Mouse (Mus musculus) heart, embryonic 11.5 days (tissue): ENCODE data around the gene Mapk8. TPM values are rescaled to one million over a fixed set of nuclear protein-coding genes. Genes with fewer than 3 reads are reported as not detected.

Experiments used
- ATAC-seq: fragments of 200-750 bp; cut with Nextera tagmentation; replicated peaks from 2 replicates; pipeline ENCODE4 v1.8.0; 2017; ENCODE audit warnings: moderate library complexity; ENCODE audit not compliant: insufficient number of reproducible peaks, low FRiP score, low TSS enrichment
- H3K27ac ChIP-seq: fragments of 300-500 bp; sonication (generic); 2 replicates; pipeline ENCODE4 v1.5.1; 2014; ENCODE audit warnings: mild to moderate bottlenecking, low read depth, low read length
- H3K27me3 ChIP-seq: fragments of 300-500 bp; sonication (generic); 2 replicates; pipeline ENCODE4 v1.6.1; 2014; ENCODE audit warnings: mild to moderate bottlenecking, low read length, mixed read lengths; ENCODE audit not compliant: control insufficient read depth, insufficient read depth
- H3K36me3 ChIP-seq: fragments of 300-500 bp; sonication (generic); 2 replicates; pipeline ENCODE4 v1.6.1; 2014; ENCODE audit warnings: mild to moderate bottlenecking, low read length, moderate library complexity, mixed read lengths; ENCODE audit not compliant: control insufficient read depth, insufficient read depth
- H3K4me1 ChIP-seq: fragments of 300-500 bp; sonication (generic); 2 replicates; pipeline ENCODE4 v1.6.1; 2014; ENCODE audit warnings: low read length; ENCODE audit not compliant: control insufficient read depth, insufficient read depth
- H3K4me2 ChIP-seq: fragments of 300-500 bp; sonication (generic); 2 replicates; pipeline ENCODE4 v1.6.1; 2014; ENCODE audit warnings: mild to moderate bottlenecking, moderate library complexity
- H3K4me3 ChIP-seq: fragments of 300-500 bp; sonication (generic); 2 replicates; pipeline ENCODE4 v1.5.1; 2014; ENCODE audit warnings: low read depth, low read length
- H3K9ac ChIP-seq: fragments of 300-500 bp; sonication (generic); 2 replicates; pipeline ENCODE4 v1.6.1; 2014; ENCODE audit warnings: mild to moderate bottlenecking, low read depth, low read length, moderate library complexity
- H3K9me3 ChIP-seq: fragments of 300-500 bp; sonication (generic); replicated peaks from 2 replicates; pipeline ENCODE4 v1.6.1; 2016; ENCODE audit warnings: low read length; ENCODE audit not compliant: control insufficient read depth
- WGBS: fragments of 180-500 bp; shearing (Covaris S2); extraction: QIAGEN DNeasy Blood & Tissue Kit; methylation state at CpG from one replicate; pipeline ENCODE4 v1.1.7; 2014; ENCODE audit not compliant: insufficient replicate concordance; 5-methylcytosine and 5-hydroxymethylcytosine counted together
- polyA plus RNA-seq: library from polyadenylated mRNA; unstranded; fragments of >200 nt; fragmentation: Nextera tagmentation; extraction: Ambion mirVana; gene quantifications from 2 replicates; pipeline ENCODE4 v1.2.1, GENCODE M21; 2014

Gene Mapk8
- polyA plus RNA-seq, 1 experiment from 2014 or later = 15.3 TPM

GRCm38 (mm10) chr14:33334402-33334801 lies 112.6 kb downstream of the Mapk8 start:
- no peaks in the 10 kb centered on the region for H3K27me3 ChIP-seq
- no peak overlapping the region for H3K4me2 ChIP-seq
- H3K36me3 ChIP-seq = no peaks in the 10 kb centered on the region
- ATAC-seq = no peak
- no peak overlapping the region for H3K4me3 ChIP-seq
- H3K9ac ChIP-seq = no peak overlapping the region
- no peak overlapping the region for H3K27ac ChIP-seq
- 60% methylated on average over 4 of the region's 4 CpGs for WGBS
- H3K9me3 ChIP-seq = no peaks in the 10 kb centered on the region
- peaks cover 7% of the 10 kb centered on the region for H3K4me1 ChIP-seq

GRCm38 (mm10) chr14:33333833-33334232 lies 113.1 kb downstream of the Mapk8 start:
- Histone ChIP-seq H3K36me3 (no peaks in the 10 kb centered on the region), H3K27ac (no peak overlapping the region), H3K9me3 (no peaks in the 10 kb centered on the region), H3K4me3 (no peak overlapping the region), H3K4me1 (peaks cover 8% of the 10 kb centered on the region), H3K4me2 (no peak overlapping the region), H3K9ac (no peak overlapping the region), H3K27me3 (no peaks in the 10 kb centered on the region)
- no peak for ATAC-seq
- 80% methylated on average over 4 of the region's 4 CpGs for WGBS

GRCm38 (mm10) chr14:33331627-33332026 lies 115.3 kb downstream of the Mapk8 start:
- no peaks in the 10 kb centered on the region for H3K27me3 ChIP-seq
- H3K27ac ChIP-seq = no peak overlapping the region
- WGBS = 21% methylated on average over 4 of the region's 4 CpGs
- no peak overlapping the region for H3K4me2 ChIP-seq
- H3K9ac ChIP-seq = 0 out of 2 replicates have a peak overlapping the region, but pooled peaks have one; percentile 22
- H3K9me3 ChIP-seq = no peaks in the 10 kb centered on the region
- H3K4me3 ChIP-seq = no peak overlapping the region
- no peak for ATAC-seq
- peaks cover 20% of the 10 kb centered on the region for H3K4me1 ChIP-seq
- no peaks in the 10 kb centered on the region for H3K36me3 ChIP-seq

- Histone ChIP-seq H3K9ac (no peak overlapping the region), H3K9me3 (no peaks in the 10 kb centered on the region), H3K4me3 (no peak overlapping the region), H3K27ac (no peak overlapping the region), H3K27me3 (no peaks in the 10 kb centered on the region), H3K4me1 (peaks cover 20% of the 10 kb centered on the region), H3K4me2 (no peak overlapping the region), H3K36me3 (no peaks in the 10 kb centered on the region)
- no peak for ATAC-seq
- 42% methylated on average over 4 of the region's 4 CpGs for WGBS
Observed at GRCm38 (mm10) chr14:33330986-33331385, 116.0 kb downstream of the Mapk8 start.

- no peak overlapping the region for H3K4me2 ChIP-seq
Observed at GRCm38 (mm10) chr14:33329297-33329805, 117.6 kb downstream of the Mapk8 start.

GRCm38 (mm10) chr14:33328369-33328768 lies 118.6 kb downstream of the Mapk8 start:
- Histone ChIP-seq H3K4me2 (peak overlapping the region; percentile 17; the same call in 1 of the 2 replicates), H3K27ac (no peak overlapping the region), H3K27me3 (peaks cover 5% of the 10 kb centered on the region; the same call in 1 of the 2 replicates), H3K4me1 (peaks cover 18% of the 10 kb centered on the region), H3K36me3 (no peaks in the 10 kb centered on the region), H3K9ac (no peak overlapping the region), H3K4me3 (no peak overlapping the region), H3K9me3 (no peaks in the 10 kb centered on the region)
- 31% methylated on average over 5 of the region's 5 CpGs for WGBS
- ATAC-seq = no peak

More at GRCm38 (mm10) chr14:33329297-33329805, 117.6 kb downstream of the Mapk8 start:
- no peak overlapping the region for H3K27ac ChIP-seq
- 77% methylated on average over 5 of the region's 5 CpGs for WGBS
- no peak for ATAC-seq
- H3K9ac ChIP-seq = no peak overlapping the region
- H3K27me3 ChIP-seq = no peaks in the 10 kb centered on the region
- no peaks in the 10 kb centered on the region for H3K36me3 ChIP-seq
- H3K4me3 ChIP-seq = no peak overlapping the region
- H3K9me3 ChIP-seq = no peaks in the 10 kb centered on the region
- H3K4me1 ChIP-seq = peaks cover 18% of the 10 kb centered on the region

Other genes with a start within 250 kb of the Mapk8 start
- 3.5 and 4.5 TPM in 2 replicates for gene Arhgap22, start 233.1 kb downstream of the Mapk8 start, polyA plus RNA-seq
- gene Frmpd2, start 24.5 kb upstream of the Mapk8 start, polyA plus RNA-seq = 0.11 TPM in 1 of 2 replicates, not detected in the other
- 0.07 and 0.13 TPM in 2 replicates for gene Ptpn20, start 142.0 kb upstream of the Mapk8 start, polyA plus RNA-seq